Mouse (Mus musculus) megakaryocyte-erythroid progenitor cell, adult 5 weeks (primary cell): ENCODE results near the gene Gm10031. TPM values are rescaled to one million over a fixed set of nuclear protein-coding genes. Genes with fewer than 3 reads are reported as not detected.

ENCODE experiments used
- polyA plus RNA-seq: library from polyadenylated mRNA; stranded (reverse); fragments of >175 nt; gene quantifications from 2 replicates; pipeline ENCODE4 v1.2.3, GENCODE M21; 2012

The Gm10031 gene
- polyA plus RNA-seq, result 0.27 and 0.50 TPM in 2 replicates

DNA sequence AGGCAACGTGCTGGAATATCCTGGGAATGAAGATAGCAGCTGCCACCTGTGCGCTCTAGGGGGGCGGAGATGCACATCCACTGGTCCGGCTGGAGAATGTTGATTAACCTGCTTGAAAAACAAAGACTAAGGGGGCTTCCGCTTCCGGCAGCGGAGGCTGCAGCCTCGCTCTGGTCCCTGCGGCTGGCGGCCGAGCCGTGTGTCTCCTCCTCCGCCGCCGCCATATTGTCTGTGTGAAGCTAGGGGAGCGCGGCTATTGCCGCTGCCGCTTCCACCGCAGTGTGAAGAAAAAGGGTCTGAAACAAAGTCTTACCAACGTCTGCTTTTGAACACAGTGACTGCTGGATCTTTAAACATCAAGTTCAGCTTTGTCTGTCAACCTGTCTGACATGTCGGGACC, at the start of gene Gm10031:
Gm10031 (plus strand) TSS at position 171 of the 400 bp plus-strand sequence.

DNA sequence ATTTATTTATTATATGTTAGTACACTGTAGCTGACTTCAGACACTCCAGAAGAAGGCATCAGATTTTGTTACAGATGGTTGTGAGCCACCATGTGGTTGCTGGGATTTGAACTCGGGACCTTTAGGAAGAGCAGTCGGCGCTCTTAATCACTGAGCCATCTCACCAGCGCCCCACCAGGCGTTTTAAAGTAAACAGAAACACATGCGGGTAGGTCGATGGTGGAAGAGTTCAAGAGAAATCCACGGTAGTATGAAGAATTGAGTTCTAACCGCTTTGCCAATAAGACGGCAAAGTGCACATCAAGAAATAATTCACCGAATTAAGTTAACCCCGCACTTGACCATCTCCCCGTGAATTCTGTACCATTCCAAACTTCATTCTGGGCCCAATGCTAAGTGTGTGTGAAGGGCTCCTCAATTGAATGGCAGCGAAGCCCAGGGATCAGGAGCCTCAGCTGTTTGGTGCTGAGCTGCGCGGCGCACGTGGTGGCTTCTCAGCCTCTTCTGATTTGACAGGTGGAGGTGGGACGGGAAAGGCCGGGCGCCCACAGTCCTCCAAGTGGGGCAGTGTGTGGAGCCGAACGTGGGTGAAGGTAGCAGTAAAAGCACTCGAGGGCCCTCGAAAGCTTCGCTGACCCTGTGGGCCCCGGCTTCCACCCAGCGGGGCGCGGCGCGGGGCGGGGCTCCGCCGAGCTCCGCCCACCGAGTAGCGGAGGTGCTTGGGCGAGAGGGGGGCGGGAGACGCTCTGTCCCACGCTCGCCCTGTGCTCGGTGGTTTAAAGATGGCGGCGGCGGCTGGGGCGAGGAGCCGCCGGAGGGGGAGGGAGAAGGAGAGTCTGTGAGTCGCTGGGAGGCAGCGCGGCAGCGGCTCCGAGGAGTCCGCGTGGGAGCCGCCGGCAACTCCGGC, 34.5 kb downstream of the Gm10031 start, which contains the start of gene Abl2:
Abl2 (plus strand) TSS at position 763 of the 907 bp plus-strand sequence.

Other genes starting within 250 kb of the Gm10031 start
- not detected in 2 replicates for gene Tdrd5, start 220.3 kb upstream of the Gm10031 start, polyA plus RNA-seq
- gene Nphs2, start 213.3 kb upstream of the Gm10031 start, polyA plus RNA-seq, result 0.18 TPM in 1 of 2 replicates, not detected in the other
- gene Gm2000, start 158.0 kb upstream of the Gm10031 start, polyA plus RNA-seq, result 1,119 and 1,451 TPM in 2 replicates
- not detected in 2 replicates for gene Axdnd1, start 102.9 kb upstream of the Gm10031 start, polyA plus RNA-seq
- gene Soat1, start 49.7 kb upstream of the Gm10031 start, polyA plus RNA-seq, result 14.9 and 61.8 TPM in 2 replicates
- 18.2 and 28.4 TPM in 2 replicates for gene Abl2, start 34.8 kb downstream of the Gm10031 start, polyA plus RNA-seq
- gene Tor3a, start 150.3 kb downstream of the Gm10031 start, polyA plus RNA-seq, result 23.9 and 44.8 TPM in 2 replicates
- 9.0 and 9.3 TPM in 2 replicates for gene Fam20b, start 195.1 kb downstream of the Gm10031 start, polyA plus RNA-seq